Mouse (Mus musculus): ENCODE data around the gene Fpr3. TPM values are rescaled to one million over a fixed set of nuclear protein-coding genes. Genes with fewer than 3 reads are reported as not detected.

Gene Fpr3
- polyA plus RNA-seq, 1 experiment from 2014 or later, result not detected

DNA sequence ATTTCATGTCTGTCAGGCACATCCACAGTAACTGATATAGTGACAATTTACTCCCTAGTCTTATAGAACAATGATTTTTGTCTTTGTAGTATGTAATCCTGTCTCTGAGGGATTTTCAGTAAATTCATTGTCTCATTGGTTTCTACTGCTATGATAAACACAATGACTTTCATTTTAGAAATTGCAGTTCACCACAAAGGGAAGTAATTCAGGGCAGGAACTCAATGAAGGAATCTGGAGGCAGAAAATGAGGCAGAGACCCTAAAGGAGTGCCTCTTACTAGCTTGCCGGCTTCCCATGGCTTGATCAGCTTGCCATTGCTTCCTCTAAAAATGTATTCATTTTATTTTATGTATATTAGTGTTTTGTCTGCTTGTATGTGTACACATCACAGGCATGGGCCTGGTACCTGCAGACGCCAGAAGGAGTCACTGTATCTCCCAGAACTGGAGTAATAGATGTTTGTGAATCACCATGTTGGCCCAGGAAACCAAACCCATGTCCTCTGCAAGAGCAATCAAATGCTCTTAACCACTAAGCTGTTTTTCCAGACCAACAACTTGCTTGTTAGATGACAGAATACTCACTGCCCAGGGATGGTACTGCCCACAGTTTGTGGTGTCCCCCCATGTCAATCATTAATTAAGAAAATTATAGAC is 16.6 kb upstream of the Fpr3 start:
- Histone ChIP-seq H3K27ac (ENCODE audit: low read length) (no peak overlapping the region), H3K27me3 (replicated peaks; ENCODE audit: control insufficient read depth, insufficient read depth, low read length) (no peaks in the 10 kb centered on the region), H3K4me3 (replicated peaks; ENCODE audit: low read length) (no peak overlapping the region), H3K4me2 (ENCODE audit: low read length) (no peak overlapping the region), H3K4me1 (replicated peaks; ENCODE audit: control insufficient read depth, insufficient read depth, low read length) (no peaks in the 10 kb centered on the region), H3K9ac (replicated peaks; ENCODE audit: low read depth, low read length) (no peak overlapping the region), H3K9me3 (ENCODE audit: control insufficient read depth, low read length) (peaks cover 3% of the 10 kb centered on the region; the same call in 1 of the 2 replicates), H3K36me3 (ENCODE audit: control insufficient read depth, insufficient read depth) (no peaks in the 10 kb centered on the region)
- no peak for ATAC-seq
- WGBS, result 86% methylated on average over 2 of the region's 2 CpGs

- no peak overlapping the region for H3K27ac ChIP-seq (ENCODE audit: low read length)
- WGBS, result 90% methylated on average over 2 of the region's 2 CpGs
- no peak overlapping the region for H3K9ac ChIP-seq (replicated peaks; ENCODE audit: low read depth, low read length)
- H3K27me3 ChIP-seq (replicated peaks; ENCODE audit: control insufficient read depth, insufficient read depth, low read length), result no peaks in the 10 kb centered on the region
- H3K4me1 ChIP-seq (replicated peaks; ENCODE audit: control insufficient read depth, insufficient read depth, low read length), result no peaks in the 10 kb centered on the region
- ATAC-seq, result no peak
- no peaks in the 10 kb centered on the region for H3K36me3 ChIP-seq (ENCODE audit: control insufficient read depth, insufficient read depth)
- H3K4me3 ChIP-seq (replicated peaks; ENCODE audit: low read length), result no peak overlapping the region
- H3K9me3 ChIP-seq (ENCODE audit: control insufficient read depth, low read length), result peaks cover 3% of the 10 kb centered on the region; the same call in 1 of the 2 replicates
- no peak overlapping the region for H3K4me2 ChIP-seq (ENCODE audit: low read length)
Observed at GRCm38 (mm10) chr17:17871697-17872096, 16.0 kb upstream of the Fpr3 start.

- 89% methylated on average over 1 of the region's 1 CpGs for WGBS
- Histone ChIP-seq H3K4me3 (replicated peaks; ENCODE audit: low read length) (no peak overlapping the region), H3K9me3 (ENCODE audit: control insufficient read depth, low read length) (no peaks in the 10 kb centered on the region), H3K27ac (ENCODE audit: low read length) (no peak overlapping the region), H3K36me3 (ENCODE audit: control insufficient read depth, insufficient read depth) (no peaks in the 10 kb centered on the region), H3K4me2 (ENCODE audit: low read length) (no peak overlapping the region), H3K4me1 (replicated peaks; ENCODE audit: control insufficient read depth, insufficient read depth, low read length) (no peaks in the 10 kb centered on the region), H3K9ac (replicated peaks; ENCODE audit: low read depth, low read length) (no peak overlapping the region), H3K27me3 (replicated peaks; ENCODE audit: control insufficient read depth, insufficient read depth, low read length) (no peaks in the 10 kb centered on the region)
- ATAC-seq, result no peak
Observed at GRCm38 (mm10) chr17:17879347-17879746, 8.3 kb upstream of the Fpr3 start.

GRCm38 (mm10) chr17:17882672-17883071 is 5.0 kb upstream of the Fpr3 start:
- Histone ChIP-seq H3K9me3 (ENCODE audit: control insufficient read depth, low read length) (no peaks in the 10 kb centered on the region), H3K9ac (replicated peaks; ENCODE audit: low read depth, low read length) (no peak overlapping the region), H3K27me3 (replicated peaks; ENCODE audit: control insufficient read depth, insufficient read depth, low read length) (no peaks in the 10 kb centered on the region), H3K4me2 (ENCODE audit: low read length) (no peak overlapping the region), H3K36me3 (ENCODE audit: control insufficient read depth, insufficient read depth) (no peaks in the 10 kb centered on the region), H3K4me1 (replicated peaks; ENCODE audit: control insufficient read depth, insufficient read depth, low read length) (no peaks in the 10 kb centered on the region), H3K27ac (ENCODE audit: low read length) (no peak overlapping the region), H3K4me3 (replicated peaks; ENCODE audit: low read length) (no peak overlapping the region)
- ATAC-seq, result no peak
- WGBS, result 83% methylated on average over 3 of the region's 3 CpGs

DNA sequence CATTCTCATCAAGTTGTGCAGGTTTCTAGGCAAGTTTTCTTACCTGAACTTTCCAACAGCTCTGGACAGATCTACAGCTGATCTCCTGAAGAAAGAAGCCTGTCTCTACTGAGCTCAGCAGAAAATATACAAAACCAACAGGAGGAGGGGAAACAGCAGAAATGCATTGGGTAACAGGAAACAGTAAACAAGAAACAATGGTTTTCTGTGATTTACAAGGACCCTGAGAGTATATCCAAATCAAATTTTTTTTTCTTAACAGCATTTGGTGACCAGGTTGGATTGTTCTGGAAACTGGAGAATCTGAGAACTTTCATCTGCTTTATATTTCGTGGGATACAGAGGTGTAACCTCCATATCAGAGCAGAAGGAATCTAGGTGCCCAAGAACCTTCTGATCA is 3.8 kb upstream of the Fpr3 start, which contains the start of gene Fpr1:
TSS of gene Fpr1 (minus strand) at position 101 of the 400 bp plus-strand sequence.
- no peaks in the 10 kb centered on the region for H3K9me3 ChIP-seq (ENCODE audit: control insufficient read depth, low read length)
- H3K27me3 ChIP-seq (replicated peaks; ENCODE audit: control insufficient read depth, insufficient read depth, low read length), result no peaks in the 10 kb centered on the region
- H3K4me1 ChIP-seq (replicated peaks; ENCODE audit: control insufficient read depth, insufficient read depth, low read length), result no peaks in the 10 kb centered on the region
- H3K4me2 ChIP-seq (ENCODE audit: low read length), result no peak within 1 kb of the TSS
- H3K36me3 ChIP-seq (ENCODE audit: control insufficient read depth, insufficient read depth), result no peaks in the 10 kb centered on the region
- no peak within 1 kb of the TSS for H3K9ac ChIP-seq (replicated peaks; ENCODE audit: low read depth, low read length)
- no peak for ATAC-seq
- no peak within 1 kb of the TSS for H3K4me3 ChIP-seq (replicated peaks; ENCODE audit: low read length)
- no peak within 1 kb of the TSS for H3K27ac ChIP-seq (ENCODE audit: low read length)
- 59% methylated on average over 1 of the region's 1 CpGs for WGBS

DNA sequence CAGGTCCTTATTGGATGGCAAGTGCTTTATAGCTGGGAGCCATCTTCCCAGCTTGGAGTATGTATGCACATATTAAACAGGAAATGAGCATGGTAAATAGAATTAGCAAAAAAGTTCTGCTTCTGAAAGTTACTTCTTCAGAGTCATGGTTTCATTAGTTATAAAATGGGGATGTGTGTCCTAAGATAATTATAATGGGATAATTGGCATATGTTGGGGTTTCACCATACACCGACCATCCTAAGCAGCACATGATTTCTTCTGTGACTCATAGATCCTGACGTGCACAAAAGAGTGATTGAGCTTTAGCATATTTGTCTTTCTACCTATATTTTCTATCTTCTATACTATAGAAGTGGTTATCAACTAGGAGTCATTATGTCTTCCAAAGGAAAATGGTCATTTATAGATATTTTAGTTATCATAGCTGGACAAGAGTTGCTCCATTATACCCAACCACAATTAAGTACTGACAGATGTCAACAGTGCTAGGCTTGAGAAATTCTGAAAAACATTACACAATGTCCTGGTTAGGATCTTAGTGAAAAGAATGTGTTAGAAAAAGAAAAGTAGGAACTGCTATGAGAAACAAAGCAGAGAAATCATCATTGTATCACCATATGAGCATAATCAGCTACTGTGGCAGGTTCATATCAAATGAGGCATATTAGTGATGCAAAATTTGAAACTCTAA is 2.2 kb downstream of the Fpr3 start:
- H3K4me3 ChIP-seq (replicated peaks; ENCODE audit: low read length), result no peak overlapping the region
- 94% methylated on average over 2 of the region's 2 CpGs for WGBS
- no peak for ATAC-seq
- no peak overlapping the region for H3K4me2 ChIP-seq (ENCODE audit: low read length)
- H3K36me3 ChIP-seq (ENCODE audit: control insufficient read depth, insufficient read depth), result no peaks in the 10 kb centered on the region
- no peaks in the 10 kb centered on the region for H3K4me1 ChIP-seq (replicated peaks; ENCODE audit: control insufficient read depth, insufficient read depth, low read length)
- H3K9me3 ChIP-seq (ENCODE audit: control insufficient read depth, low read length), result no peaks in the 10 kb centered on the region
- no peak overlapping the region for H3K9ac ChIP-seq (replicated peaks; ENCODE audit: low read depth, low read length)
- no peak overlapping the region for H3K27ac ChIP-seq (ENCODE audit: low read length)
- H3K27me3 ChIP-seq (replicated peaks; ENCODE audit: control insufficient read depth, insufficient read depth, low read length), result no peaks in the 10 kb centered on the region

GRCm38 (mm10) chr17:17896039-17896438 is 8.4 kb downstream of the Fpr3 start:
- Histone ChIP-seq H3K9me3 (ENCODE audit: control insufficient read depth, low read length) (no peaks in the 10 kb centered on the region), H3K36me3 (ENCODE audit: control insufficient read depth, insufficient read depth) (no peaks in the 10 kb centered on the region), H3K9ac (replicated peaks; ENCODE audit: low read depth, low read length) (no peak overlapping the region), H3K27me3 (replicated peaks; ENCODE audit: control insufficient read depth, insufficient read depth, low read length) (no peaks in the 10 kb centered on the region), H3K4me2 (ENCODE audit: low read length) (no peak overlapping the region), H3K27ac (ENCODE audit: low read length) (no peak overlapping the region), H3K4me1 (replicated peaks; ENCODE audit: control insufficient read depth, insufficient read depth, low read length) (no peaks in the 10 kb centered on the region), H3K4me3 (replicated peaks; ENCODE audit: low read length) (no peak overlapping the region)
- peak; percentile 33; the same call in 1 of the 2 replicates for ATAC-seq
- WGBS, result 5% methylated on average over 4 of the region's 4 CpGs

DNA sequence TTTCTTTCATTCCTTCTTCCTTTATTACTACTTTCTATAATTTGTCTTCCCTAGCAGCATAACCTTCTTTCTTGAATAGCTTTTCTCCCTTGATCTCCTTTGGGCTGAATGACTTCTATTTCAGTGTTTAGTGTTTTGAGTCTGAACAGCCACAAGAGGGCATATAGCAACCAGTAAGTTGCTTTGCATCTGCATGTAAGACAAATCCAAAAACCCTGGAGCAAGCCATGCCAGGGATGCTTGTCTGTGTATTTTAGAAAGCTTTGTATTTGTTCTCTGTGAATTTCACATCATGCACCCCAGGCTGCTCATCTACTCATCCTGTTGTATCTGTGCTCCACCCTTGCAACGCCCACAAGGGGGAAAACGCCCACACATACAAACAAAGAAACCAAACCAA is 11.6 kb downstream of the Fpr3 start:
- 0 out of 2 replicates have a peak, but pooled peaks have one; percentile 33 for ATAC-seq
- no peaks in the 10 kb centered on the region for H3K36me3 ChIP-seq (ENCODE audit: control insufficient read depth, insufficient read depth)
- no peak overlapping the region for H3K4me2 ChIP-seq (ENCODE audit: low read length)
- H3K27me3 ChIP-seq (replicated peaks; ENCODE audit: control insufficient read depth, insufficient read depth, low read length), result no peaks in the 10 kb centered on the region
- H3K27ac ChIP-seq (ENCODE audit: low read length), result no peak overlapping the region
- H3K9ac ChIP-seq (replicated peaks; ENCODE audit: low read depth, low read length), result no peak overlapping the region
- H3K9me3 ChIP-seq (ENCODE audit: control insufficient read depth, low read length), result no peaks in the 10 kb centered on the region
- 77% methylated on average over 2 of the region's 2 CpGs for WGBS
- no peak overlapping the region for H3K4me3 ChIP-seq (replicated peaks; ENCODE audit: low read length)
- H3K4me1 ChIP-seq (replicated peaks; ENCODE audit: control insufficient read depth, insufficient read depth, low read length), result no peaks in the 10 kb centered on the region

DNA sequence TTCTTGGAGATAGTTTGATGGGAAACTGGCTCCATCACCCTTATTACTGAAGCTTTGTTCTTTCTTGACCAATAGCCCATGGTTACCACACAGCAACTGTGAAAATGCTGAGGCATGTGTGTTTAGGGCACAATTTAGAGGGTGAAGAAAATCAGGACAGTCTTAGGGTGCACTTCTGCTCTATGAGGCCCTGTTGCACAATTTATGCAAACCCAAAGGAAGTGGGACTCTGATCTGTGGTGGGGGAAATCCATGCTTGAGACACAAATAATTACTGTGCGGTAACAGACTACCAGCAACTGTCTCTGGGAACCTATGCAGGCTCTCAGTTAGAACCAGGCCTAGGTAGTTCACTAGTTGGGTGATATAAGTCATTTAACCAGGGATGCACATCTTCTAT is 13.1 kb downstream of the Fpr3 start:
- Histone ChIP-seq H3K4me1 (replicated peaks; ENCODE audit: control insufficient read depth, insufficient read depth, low read length) (no peaks in the 10 kb centered on the region), H3K9ac (replicated peaks; ENCODE audit: low read depth, low read length) (no peak overlapping the region), H3K9me3 (ENCODE audit: control insufficient read depth, low read length) (no peaks in the 10 kb centered on the region), H3K4me3 (replicated peaks; ENCODE audit: low read length) (no peak overlapping the region), H3K36me3 (ENCODE audit: control insufficient read depth, insufficient read depth) (no peaks in the 10 kb centered on the region), H3K27ac (ENCODE audit: low read length) (no peak overlapping the region), H3K27me3 (replicated peaks; ENCODE audit: control insufficient read depth, insufficient read depth, low read length) (no peaks in the 10 kb centered on the region), H3K4me2 (ENCODE audit: low read length) (no peak overlapping the region)
- 90% methylated on average over 1 of the region's 1 CpGs for WGBS
- no peak for ATAC-seq
